Comparison of ENCODE assay signal across 12 mouse cellular contexts in the genomic region with DNA sequence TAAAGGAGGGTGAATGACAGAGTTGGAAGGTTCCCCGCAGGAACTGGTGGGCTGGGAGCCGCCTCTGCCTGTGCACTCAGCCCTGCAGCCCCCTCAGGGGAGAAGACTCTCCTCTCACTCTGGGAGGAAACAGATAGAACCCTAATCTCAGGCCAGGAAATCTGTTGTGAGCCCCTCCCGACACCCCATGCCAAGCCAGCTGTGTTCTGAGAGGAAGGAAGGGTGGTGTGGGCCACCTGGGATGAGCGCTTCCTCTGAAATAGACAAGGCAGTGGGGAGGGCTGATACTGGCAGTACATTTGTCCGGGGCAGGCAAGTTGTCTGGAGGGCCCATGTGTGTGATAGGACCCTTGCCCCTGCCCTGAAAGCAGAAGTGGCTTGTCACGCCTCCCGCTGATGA. TPM values are rescaled to one million over a fixed set of nuclear protein-coding genes. Genes with fewer than 3 reads are reported as not detected.
DNase-seq lines count a peak whose midpoint lies in the region; ATAC-seq lines count a peak whose summit lies in the region.
"Had no signal": no experiment of that assay in that cellular context is flagged by ENCODE, and none has a peak within 500 bp of the region (broad histone marks: within the 10 kb centered on the region; RNA-seq: fewer than 3 reads in every experiment).

No protein-coding gene starts in this region.

- 14% methylated on average over 7 of the region's 7 CpGs for whole genome bisulfite sequencing in liver, embryonic 12.5 days (ENCODE audit: insufficient replicate concordance)

- H3K4me1 ChIP-seq in liver, embryonic 12.5 days = peaks cover 5% of the 10 kb centered on the region; the same call in 1 of the 2 replicates

- H3K27ac ChIP-seq in liver, embryonic 12.5 days = no peak overlapping the region
- H3K27ac ChIP-seq: gastrocnemius, adult 2 months had no signal

- H3K9ac ChIP-seq in liver, embryonic 12.5 days = no peak overlapping the region

- H3K36me3 ChIP-seq in liver, embryonic 12.5 days = no peaks in the 10 kb centered on the region

- H3K9me3 ChIP-seq in liver, embryonic 12.5 days (replicated peaks) = no peaks in the 10 kb centered on the region

- peak; percentile 42 for ATAC-seq in liver, embryonic 12.5 days

- DNase-seq in gastrocnemius, postnatal 14 days = peak; percentile 19
- no peak for DNase-seq in gastrocnemius, adult 8-10 months (ENCODE audit: low spot score in 2 of 2)
- DNase-seq in spleen, postnatal 36 days (ENCODE audit: low spot score in 2 of 2) = peak; percentile 10 to 11
- no peak for DNase-seq in spleen, adult 18-20 months
- peak; percentile 31 to 61 for DNase-seq in thymus, postnatal 36 days
- no peak for DNase-seq in adrenal gland, adult 2 months
- no peak for DNase-seq in B cell, adult 2 months
- DNase-seq: adrenal gland, adult 8-10 months; cerebellum, adult 9-10 months; gastrocnemius, adult 2 months had no signal

- no peak overlapping the region for H3K4me2 ChIP-seq in liver, embryonic 12.5 days

- peaks cover 45% of the 10 kb centered on the region for H3K27me3 ChIP-seq in liver, embryonic 12.5 days (replicated peaks)

- intact Hi-C loops in gastrocnemius, postnatal 14 days (cut with DNase I; ENCODE audit: low total_unique reads) = no loop called here

- H3K4me3 ChIP-seq in liver, embryonic 12.5 days = no peak overlapping the region
- H3K4me3 ChIP-seq: erythroblast, embryonic 14.5 days; gastrocnemius, adult 2 months had no signal

RNA-seq across cellular contexts. Expression of a gene that starts 18.5 kb away (rescaled TPM):
- 10 to 100 TPM; 60.9 to 71.4 TPM for total RNA-seq in gastrocnemius, postnatal 14 days (2021)
- total RNA-seq in gastrocnemius, adult 8-10 months (2022) = 10 to 100 TPM; 59.4 to 67.6 (median 63.1) TPM
- polyA plus RNA-seq in liver, embryonic 12.5 days (2016; fragmentation: Nextera tagmentation; extraction: Ambion mirVana) = 61.3 and 64.7 TPM in 2 replicates
- total RNA-seq in adrenal gland, adult 2 months (2021) = 10 to 100 TPM; 60.7 to 81.2 TPM
- polyA plus RNA-seq in adrenal gland, adult 2 months (2012; rRNA removed) = 7.0 and 7.2 TPM in 2 replicates

Comparison
In these comparisons a context has a peak if more than half of its experiments do, and no peak if none do; other contexts are left out.
1. DNase-seq: peak in gastrocnemius, postnatal 14 days (single experiment), spleen, postnatal 36 days (2 of 2) and thymus, postnatal 36 days (2 of 2); none in gastrocnemius, adult 8-10 months (0 of 2), spleen, adult 18-20 months (0 of 2), adrenal gland, adult 2 months (single experiment) and B cell, adult 2 months (0 of 2).